Mouse (Mus musculus) embryonic facial prominence, embryonic 10.5 days (tissue): ENCODE data around the gene Gm5868. TPM values are rescaled to one million over a fixed set of nuclear protein-coding genes. Genes with fewer than 3 reads are reported as not detected.
"Not testable (repeated sequence)": the region's sequence is repeated elsewhere in the genome, so short reads cannot be mapped to it uniquely, and the experiment has no call there.

ENCODE experiments used
- DNase-seq: peaks from one replicate; pipeline ENCODE4 v3.0.0-alpha.2; 2017; ENCODE audit warnings: low spot score
- H3K27ac ChIP-seq: fragments of 300-500 bp; sonication (generic); replicated peaks from 2 replicates; pipeline ENCODE4 v1.5.1; 2016; ENCODE audit warnings: mild to moderate bottlenecking
- H3K27me3 ChIP-seq: fragments of 300-500 bp; sonication (generic); replicated peaks from 2 replicates; pipeline ENCODE4 v1.6.1; 2016; ENCODE audit warnings: low read depth, mild to moderate bottlenecking; ENCODE audit not compliant: poor library complexity, severe bottlenecking
- H3K36me3 ChIP-seq: fragments of 300-500 bp; sonication (generic); replicated peaks from 2 replicates; pipeline ENCODE4 v1.6.1; 2016; ENCODE audit warnings: mild to moderate bottlenecking, moderate library complexity
- H3K4me1 ChIP-seq: fragments of 300-500 bp; sonication (generic); 2 replicates; pipeline ENCODE4 v1.6.1; 2016
- H3K4me3 ChIP-seq: fragments of 300-500 bp; sonication (generic); 2 replicates; pipeline ENCODE4 v1.5.1; 2016; ENCODE audit warnings: mild to moderate bottlenecking, moderate library complexity
- H3K9me3 ChIP-seq: fragments of 300-500 bp; sonication (generic); 2 replicates; pipeline ENCODE4 v1.6.1; 2016; ENCODE audit warnings: mild to moderate bottlenecking
- WGBS: fragments of 180-500 bp; shearing (Covaris S2); methylation state at CpG from one replicate; pipeline ENCODE4 v1.1.7; 2016; 5-methylcytosine and 5-hydroxymethylcytosine counted together
- polyA plus RNA-seq: library from polyadenylated mRNA; unstranded; fragments of >200 nt; fragmentation: Nextera tagmentation; extraction: Ambion mirVana; gene quantifications from 2 replicates; pipeline ENCODE4 v1.2.1, GENCODE M21; 2016

The Gm5868 gene
- polyA plus RNA-seq = 1.1 and 2.0 TPM in 2 replicates

GRCm38 (mm10) chr5:72587192-72587681, at the start of gene Gm5868:
Gene Gm5868 (minus strand): TSS chr5:72587551.
- Histone ChIP-seq H3K27ac (no peak within 1 kb of the TSS), H3K27me3 (peaks cover 48% of the 10 kb centered on the region)
- WGBS = 4% methylated on average over 38 of the region's 38 CpGs

GRCm38 (mm10) chr5:72636576-72636975, 49.2 kb upstream of the Gm5868 start:
- 87% methylated on average over 3 of the region's 3 CpGs for WGBS
- no peaks in the 10 kb centered on the region for H3K36me3 ChIP-seq
- H3K4me1 ChIP-seq = no peaks in the 10 kb centered on the region
- H3K27me3 ChIP-seq = no peaks in the 10 kb centered on the region
- DNase-seq = no peak
- H3K27ac ChIP-seq = no peak overlapping the region
- no peaks in the 10 kb centered on the region for H3K9me3 ChIP-seq
- H3K4me3 ChIP-seq = no peak overlapping the region

More at GRCm38 (mm10) chr5:72587192-72587681, at the start of gene Gm5868:
- Histone ChIP-seq H3K9me3 (no peaks in the 10 kb centered on the region), H3K36me3 (no peaks in the 10 kb centered on the region), H3K4me1 (peaks cover 9% of the 10 kb centered on the region), H3K4me3 (peak within 1 kb of the TSS; percentile 57)
- DNase-seq = peak; percentile 51

GRCm38 (mm10) chr5:72636122-72636521, 48.8 kb upstream of the Gm5868 start:
- Histone ChIP-seq H3K4me3 (no peak overlapping the region), H3K36me3 (no peaks in the 10 kb centered on the region), H3K27me3 (no peaks in the 10 kb centered on the region), H3K4me1 (no peaks in the 10 kb centered on the region), H3K9me3 (no peaks in the 10 kb centered on the region), H3K27ac (no peak overlapping the region)
- WGBS = 69% methylated on average over 3 of the region's 3 CpGs
- DNase-seq = no peak

GRCm38 (mm10) chr5:72634791-72635271, 47.5 kb upstream of the Gm5868 start:
- WGBS = 86% methylated on average over 9 of the region's 9 CpGs
- Histone ChIP-seq H3K36me3 (no peaks in the 10 kb centered on the region), H3K27ac (no peak overlapping the region), H3K4me3 (no peak overlapping the region), H3K27me3 (no peaks in the 10 kb centered on the region), H3K4me1 (no peaks in the 10 kb centered on the region), H3K9me3 (no peaks in the 10 kb centered on the region)
- DNase-seq = no peak

GRCm38 (mm10) chr5:72630026-72630425, 42.7 kb upstream of the Gm5868 start:
- no peak for DNase-seq
- no peaks in the 10 kb centered on the region for H3K4me1 ChIP-seq
- H3K27ac ChIP-seq = no peak overlapping the region
- no peaks in the 10 kb centered on the region for H3K9me3 ChIP-seq
- H3K27me3 ChIP-seq = no peaks in the 10 kb centered on the region
- no peak overlapping the region for H3K4me3 ChIP-seq
- no peaks in the 10 kb centered on the region for H3K36me3 ChIP-seq
- 88% methylated on average over 6 of the region's 6 CpGs for WGBS

- Histone ChIP-seq H3K4me3 (no peak overlapping the region), H3K36me3 (no peaks in the 10 kb centered on the region), H3K27me3 (no peaks in the 10 kb centered on the region), H3K27ac (no peak overlapping the region), H3K4me1 (no peaks in the 10 kb centered on the region), H3K9me3 (no peaks in the 10 kb centered on the region)
- no peak for DNase-seq
- 85% methylated on average over 1 of the region's 1 CpGs for WGBS
Observed at GRCm38 (mm10) chr5:72621022-72621421, 33.7 kb upstream of the Gm5868 start.

GRCm38 (mm10) chr5:72617413-72617812, 30.1 kb upstream of the Gm5868 start:
- no peak for DNase-seq
- Histone ChIP-seq H3K4me1 (no peaks in the 10 kb centered on the region), H3K27me3 (no peaks in the 10 kb centered on the region), H3K9me3 (no peaks in the 10 kb centered on the region), H3K4me3 (no peak overlapping the region), H3K27ac (no peak overlapping the region), H3K36me3 (no peaks in the 10 kb centered on the region)
- 83% methylated on average over 4 of the region's 4 CpGs for WGBS

GRCm38 (mm10) chr5:72603138-72603537, 15.8 kb upstream of the Gm5868 start:
- H3K27ac ChIP-seq = no peak overlapping the region
- H3K4me1 ChIP-seq = no peaks in the 10 kb centered on the region
- no peak for DNase-seq
- no peaks in the 10 kb centered on the region for H3K36me3 ChIP-seq
- H3K9me3 ChIP-seq = no peaks in the 10 kb centered on the region
- no peak overlapping the region for H3K4me3 ChIP-seq
- H3K27me3 ChIP-seq = no peaks in the 10 kb centered on the region
- 89% methylated on average over 4 of the region's 4 CpGs for WGBS

- Histone ChIP-seq H3K4me3 (no peak overlapping the region), H3K9me3 (no peaks in the 10 kb centered on the region), H3K27me3 (no peaks in the 10 kb centered on the region), H3K4me1 (no peaks in the 10 kb centered on the region), H3K27ac (no peak overlapping the region), H3K36me3 (no peaks in the 10 kb centered on the region)
- 14% methylated on average over 5 of the region's 5 CpGs for WGBS
- peak; percentile 72 for DNase-seq
Observed at GRCm38 (mm10) chr5:72601006-72601405, 13.7 kb upstream of the Gm5868 start.

GRCm38 (mm10) chr5:72586667-72587191, 622 bp downstream of the Gm5868 start:
- H3K27ac ChIP-seq, H3K36me3 ChIP-seq, H3K4me1 ChIP-seq, H3K9me3 ChIP-seq: not testable (repeated sequence)
- DNase-seq = peak; percentile 19
- WGBS = 43% methylated on average over 25 of the region's 25 CpGs
- H3K4me3 ChIP-seq = peak overlapping the region; percentile 57
- peaks cover 53% of the 10 kb centered on the region for H3K27me3 ChIP-seq

GRCm38 (mm10) chr5:72586122-72586521, 1.2 kb downstream of the Gm5868 start:
- not testable (repeated sequence) for DNase-seq, H3K4me3 ChIP-seq, H3K9me3 ChIP-seq, H3K4me1 ChIP-seq, H3K27ac ChIP-seq, H3K36me3 ChIP-seq
- H3K27me3 ChIP-seq = peaks cover 59% of the 10 kb centered on the region
- 43% methylated on average over 7 of the region's 7 CpGs for WGBS

- Histone ChIP-seq H3K27ac (peak within 1 kb of the TSS; percentile 73), H3K4me3 (peak within 1 kb of the TSS; percentile 61), H3K27me3 (peaks cover 56% of the 10 kb centered on the region)
- not testable (repeated sequence) for H3K36me3 ChIP-seq, H3K9me3 ChIP-seq, H3K4me1 ChIP-seq
- DNase-seq = peak; percentile 46
- 7% methylated on average over 20 of the region's 21 CpGs for WGBS
Observed at GRCm38 (mm10) chr5:72580970-72581332, 6.4 kb downstream of the Gm5868 start, which contains the start of gene Zar1. Gene Zar1 (minus strand): TSS chr5:72581254.

GRCm38 (mm10) chr5:72580088-72580969, 7.0 kb downstream of the Gm5868 start:
- peaks cover 51% of the 10 kb centered on the region for H3K27me3 ChIP-seq
- H3K36me3 ChIP-seq, H3K4me1 ChIP-seq, H3K9me3 ChIP-seq: not testable (repeated sequence)
- WGBS = 5% methylated on average over 70 of the region's 73 CpGs
- peak; percentile 61 for DNase-seq
- peak overlapping the region; percentile 61 for H3K4me3 ChIP-seq
- H3K27ac ChIP-seq = peak overlapping the region; percentile 73
